Mouse (Mus musculus) bone marrow, adult 2 months (tissue): ENCODE results near the gene Pgf. TPM values are rescaled to one million over a fixed set of nuclear protein-coding genes. Genes with fewer than 3 reads are reported as not detected.

Source experiments
- H3K27ac ChIP-seq: fragments of 200-500 bp; 2 replicates; pipeline ENCODE4 v1.5.1; 2012; ENCODE audit warnings: low read depth, mild to moderate bottlenecking, control low read depth, inconsistent platforms, low read length; ENCODE audit not compliant: control insufficient read depth, poor library complexity, insufficient read depth
- H3K4me1 ChIP-seq: fragments of 200-500 bp; 2 replicates; pipeline ENCODE4 v1.6.1; 2011; ENCODE audit warnings: low read length; ENCODE audit not compliant: control insufficient read depth, insufficient read depth
- H3K4me3 ChIP-seq: fragments of 200-500 bp; replicated peaks from 2 replicates; pipeline ENCODE3; 2011; ENCODE audit warnings: mild to moderate bottlenecking, low read depth, low read length, control low read depth; ENCODE audit not compliant: control insufficient read depth
- CTCF ChIP-seq: fragments of 200-500 bp; IDR thresholded peaks from 2 replicates; pipeline ENCODE4 v1.5.1; 2011; ENCODE audit warnings: low read length, control low read depth; ENCODE audit not compliant: control insufficient read depth, insufficient read depth
- POLR2A ChIP-seq: fragments of 200-500 bp; IDR thresholded peaks from 2 replicates; pipeline ENCODE4 v1.6.1; 2011; ENCODE audit warnings: low read depth, mild to moderate bottlenecking, control low read depth, low read length, borderline replicate concordance; ENCODE audit not compliant: control insufficient read depth
- WGBS: fragments of 180-500 bp; shearing (Covaris S2); methylation state at CpG from one replicate; pipeline ENCODE4 v1.1.7; 2018; 5-methylcytosine and 5-hydroxymethylcytosine counted together
- polyA plus RNA-seq: library from polyadenylated mRNA; stranded (reverse); fragments of >200 nt; gene quantifications from 2 replicates; pipeline ENCODE4 v1.2.4, GENCODE M21; 2011; ENCODE audit warnings: low replicate concordance; ENCODE audit not compliant: missing spikeins, insufficient read depth, insufficient read length

Gene Pgf
- polyA plus RNA-seq, 1 experiment, result not detected

DNA sequence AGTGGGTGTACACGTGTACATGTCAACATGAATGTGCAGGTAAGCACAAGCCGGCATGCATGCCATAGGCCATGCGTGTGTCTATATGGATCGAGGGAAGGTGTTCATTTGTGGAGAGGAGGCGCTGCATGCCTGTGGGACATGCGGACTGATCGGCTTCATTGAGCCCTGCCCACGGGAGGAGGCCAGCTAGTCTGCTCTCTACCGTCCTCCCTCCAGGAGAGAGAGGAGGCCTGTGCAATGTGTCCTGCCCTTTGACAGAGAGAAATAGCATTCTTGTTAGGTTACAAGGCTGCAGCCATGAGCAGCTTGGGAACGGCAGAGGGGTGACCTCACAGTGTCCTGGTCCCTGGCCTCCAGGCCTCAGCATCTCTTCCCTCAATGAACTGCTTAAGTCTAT, 18.6 kb upstream of the Pgf start:
- Histone ChIP-seq H3K27ac (no peak overlapping the region), H3K4me1 (peaks cover 2% of the 10 kb centered on the region), H3K4me3 (no peak overlapping the region)
- 91% methylated on average over 10 of the region's 10 CpGs for WGBS
- TF ChIP-seq CTCF, result no peak
- no peak for TF ChIP-seq POLR2A

DNA sequence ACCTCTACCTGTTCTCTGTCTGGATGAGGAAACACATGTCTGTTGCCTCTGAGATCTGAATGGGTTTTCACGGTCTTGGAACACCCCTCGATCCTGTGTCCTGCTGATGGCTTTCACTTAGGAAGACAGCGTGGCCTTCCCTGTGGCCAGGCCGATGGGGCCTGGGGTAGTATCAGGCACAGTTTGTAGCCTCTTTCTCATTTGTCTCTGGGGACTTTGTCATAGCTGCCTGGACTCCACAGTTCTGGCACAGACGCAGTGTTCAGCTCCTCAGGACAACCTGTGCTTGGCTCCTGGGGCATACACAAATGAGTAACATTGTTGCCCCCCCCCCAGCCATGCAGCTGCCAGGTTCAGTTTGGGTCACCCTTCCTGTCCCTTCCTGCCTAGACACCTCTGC, 17.5 kb upstream of the Pgf start:
- Histone ChIP-seq H3K27ac (no peak overlapping the region), H3K4me3 (no peak overlapping the region), H3K4me1 (peaks cover 2% of the 10 kb centered on the region)
- WGBS, result 82% methylated on average over 5 of the region's 5 CpGs
- no peak for TF ChIP-seq CTCF
- TF ChIP-seq POLR2A, result no peak

DNA sequence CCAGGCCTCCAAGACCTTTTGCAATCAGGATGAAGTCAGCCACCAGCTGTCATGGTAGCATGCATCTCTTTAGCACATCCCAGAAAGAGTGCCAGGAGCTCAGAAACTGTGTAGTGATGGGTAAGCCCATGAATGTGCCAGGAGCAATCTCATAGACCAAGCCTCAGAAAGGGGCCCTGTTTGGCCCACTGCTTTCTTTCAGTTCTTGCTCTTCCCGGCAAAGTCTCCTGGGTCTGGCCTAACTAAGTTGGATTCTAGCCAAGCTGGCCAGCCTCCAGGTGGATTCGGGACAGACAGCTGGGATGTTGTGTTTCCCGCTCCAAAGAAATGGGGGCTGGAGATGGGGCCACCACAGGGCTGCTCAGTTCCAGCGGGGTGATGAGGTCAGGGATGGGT, 17.0 kb upstream of the Pgf start:
- TF ChIP-seq POLR2A, result no peak
- no peak for TF ChIP-seq CTCF
- no peak overlapping the region for H3K27ac ChIP-seq
- H3K4me3 ChIP-seq, result no peak overlapping the region
- peaks cover 2% of the 10 kb centered on the region for H3K4me1 ChIP-seq
- 77% methylated on average over 4 of the region's 4 CpGs for WGBS

DNA sequence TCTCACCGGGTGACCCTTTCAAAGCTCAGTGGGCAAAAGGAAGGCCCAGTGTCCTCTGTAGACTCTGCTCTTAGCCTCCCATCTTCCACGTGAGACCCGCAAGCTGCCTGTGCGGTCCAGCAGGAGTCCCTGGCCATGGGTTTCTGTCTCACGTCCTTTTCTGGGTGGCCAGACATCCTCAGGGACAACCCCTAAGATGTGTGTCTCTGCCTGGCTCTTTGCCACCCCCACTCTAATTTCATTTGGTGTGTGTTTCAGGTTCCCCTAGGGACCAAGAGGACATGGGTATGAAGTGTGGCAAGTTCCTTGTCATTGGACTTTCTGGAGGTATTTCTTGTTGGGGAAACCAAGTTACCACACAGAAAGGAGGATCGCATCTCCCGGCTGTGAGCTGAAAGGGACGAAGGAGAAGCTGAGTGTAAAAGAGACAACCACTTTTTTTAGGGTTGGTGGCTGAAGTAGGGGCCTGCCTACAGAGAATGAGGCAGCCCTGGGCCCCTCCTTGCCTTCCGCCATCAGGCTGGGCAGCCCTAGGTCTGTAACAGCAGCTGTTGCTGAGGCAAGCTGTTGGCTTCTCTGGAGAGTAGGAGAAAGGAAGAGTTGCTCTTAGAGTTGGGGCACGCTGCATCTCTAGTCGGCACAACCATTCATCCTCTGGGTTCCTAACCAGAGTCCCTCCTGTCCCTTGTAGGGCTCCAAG, 16.5 kb upstream of the Pgf start:
- TF ChIP-seq POLR2A (no peak), CTCF (no peak)
- Histone ChIP-seq H3K4me3 (no peak overlapping the region), H3K27ac (no peak overlapping the region), H3K4me1 (peaks cover 2% of the 10 kb centered on the region)
- WGBS, result 79% methylated on average over 11 of the region's 11 CpGs

DNA sequence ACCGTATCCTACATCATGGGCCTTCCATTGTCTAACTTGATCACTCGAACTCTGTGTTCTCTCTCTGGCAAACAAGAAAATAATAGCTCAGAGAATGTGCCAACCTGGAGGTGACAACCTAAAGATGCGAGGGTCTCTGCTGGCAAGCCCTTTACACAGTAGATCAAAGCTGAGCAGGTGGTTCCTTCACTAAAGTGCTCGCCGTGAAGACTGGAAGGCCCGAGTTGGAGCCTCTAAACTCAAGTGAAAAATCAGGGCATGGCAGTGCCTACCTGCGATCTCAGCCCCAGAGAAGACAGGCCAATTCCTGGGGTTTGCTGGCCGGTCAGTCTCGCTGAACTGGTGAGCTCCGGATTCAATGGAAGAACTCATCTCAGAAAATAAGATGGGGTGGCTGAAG, 15.6 kb upstream of the Pgf start:
- H3K4me3 ChIP-seq, result no peak overlapping the region
- H3K4me1 ChIP-seq, result peaks cover 2% of the 10 kb centered on the region
- WGBS, result 62% methylated on average over 10 of the region's 10 CpGs
- H3K27ac ChIP-seq, result no peak overlapping the region
- no peak for TF ChIP-seq POLR2A
- no peak for TF ChIP-seq CTCF

DNA sequence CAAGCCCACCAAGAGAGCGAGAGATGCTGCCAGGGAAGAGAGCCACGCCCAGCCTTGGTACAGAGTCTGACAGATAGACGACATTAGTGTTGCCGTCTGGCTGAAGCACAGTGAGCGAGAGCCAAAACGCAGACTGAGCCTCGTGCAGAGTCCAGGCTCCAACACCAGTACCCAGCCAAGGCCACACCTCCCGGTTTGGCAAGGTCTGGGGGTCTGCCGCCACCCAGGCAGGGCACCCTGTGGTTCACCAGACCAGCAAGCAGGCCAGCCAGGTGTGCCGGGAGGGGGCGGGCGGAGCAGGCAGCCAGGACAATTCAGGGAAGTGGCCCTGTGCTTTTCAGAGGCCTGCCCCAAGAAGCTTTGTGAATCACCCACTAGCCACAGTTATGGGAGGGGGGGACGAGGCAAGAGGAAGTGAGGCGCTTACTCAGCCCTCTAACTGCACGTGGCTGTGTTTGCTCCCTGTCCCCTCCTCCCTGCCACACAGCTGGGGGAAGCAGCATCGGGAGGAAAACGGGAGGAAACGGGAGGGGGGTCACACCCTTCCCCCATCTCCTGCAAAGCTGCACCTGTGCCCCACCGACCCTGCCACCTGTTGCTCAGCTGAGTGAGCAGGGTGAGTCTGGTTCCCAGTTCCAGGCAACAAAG, 15.0 kb upstream of the Pgf start:
- 9% methylated on average over 19 of the region's 19 CpGs for WGBS
- Histone ChIP-seq H3K4me3 (no peak overlapping the region), H3K4me1 (peaks cover 2% of the 10 kb centered on the region), H3K27ac (no peak overlapping the region; the same call in 1 of the 2 replicates)
- no peak for TF ChIP-seq POLR2A
- TF ChIP-seq CTCF, result no peak

DNA sequence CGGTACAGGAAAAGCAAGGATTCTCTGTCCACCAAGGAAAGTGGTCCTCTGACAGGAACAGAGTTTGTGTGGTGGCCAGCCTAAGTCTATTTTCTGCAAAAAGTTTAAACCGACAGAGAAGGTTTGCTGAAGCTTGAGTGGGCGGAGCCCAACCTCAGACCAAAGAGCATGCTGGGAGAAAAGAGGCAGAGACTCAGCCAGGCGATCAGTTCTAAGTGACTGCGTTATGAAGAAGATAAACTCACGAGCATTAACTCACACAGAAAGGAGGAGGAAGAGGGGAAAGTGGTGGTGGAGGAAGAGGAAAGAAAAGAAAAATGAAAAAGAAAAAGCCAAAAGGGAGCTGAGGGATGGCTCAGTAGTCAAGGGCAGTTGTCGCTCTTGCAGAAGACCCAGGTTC, 12.7 kb upstream of the Pgf start:
- WGBS, result 80% methylated on average over 7 of the region's 7 CpGs
- Histone ChIP-seq H3K27ac (no peak overlapping the region), H3K4me3 (no peak overlapping the region), H3K4me1 (peaks cover 2% of the 10 kb centered on the region)
- TF ChIP-seq POLR2A (no peak), CTCF (no peak)

DNA sequence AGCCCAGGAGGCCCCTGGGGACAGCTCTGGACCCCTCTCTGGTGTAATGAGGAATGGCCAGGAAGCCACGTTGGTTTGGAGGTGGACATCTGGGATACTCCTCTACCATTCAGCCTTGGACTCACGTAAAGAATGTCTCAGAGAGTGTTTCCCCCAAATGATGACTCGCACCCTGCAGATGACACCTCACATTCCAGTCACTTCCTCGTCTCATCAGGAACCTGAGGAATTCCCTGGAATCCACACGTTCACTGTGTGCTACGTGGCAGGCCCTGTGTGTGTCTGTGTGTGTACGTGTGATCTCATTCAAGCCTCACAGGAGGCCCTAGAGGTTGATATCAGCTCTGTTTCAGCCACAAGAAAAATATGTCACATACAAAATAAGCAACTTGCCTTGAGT, 8.8 kb upstream of the Pgf start:
- H3K4me3 ChIP-seq, result no peak overlapping the region
- 71% methylated on average over 7 of the region's 7 CpGs for WGBS
- TF ChIP-seq CTCF (no peak), POLR2A (no peak)
- no peak overlapping the region for H3K27ac ChIP-seq
- H3K4me1 ChIP-seq, result no peaks in the 10 kb centered on the region; the same call in 1 of the 2 replicates
